Mouse (Mus musculus) ES-CJ7 (cell line): ENCODE measurements at regions not wholly inside any gene's neighbourhood (a gene's known extent, or its start where the extent isn't known, plus 50 kb on each side); places are given as distances from the start of the nearest gene placed in this dataset.
"Not testable (repeated sequence)": the region's sequence is repeated elsewhere in the genome, so short reads cannot be mapped to it uniquely, and the experiment has no call there.

Experiments used
- DNase-seq: peaks from one replicate; pipeline ENCODE4 v3.0.0; 2011; ENCODE audit warnings: low read depth, low spot score

- peak; percentile 87 for DNase-seq
Observed at GRCm38 (mm10) chr14:92622953-92623352, 1267.5 kb downstream of the Pcdh9 start.

- no peak for DNase-seq
Observed at GRCm38 (mm10) chr14:92615605-92616004, 1274.9 kb downstream of the Pcdh9 start.

GRCm38 (mm10) chr14:92593724-92594123, 1296.8 kb downstream of the Pcdh9 start:
- DNase-seq = no peak

- DNase-seq = no peak
Observed at GRCm38 (mm10) chr14:92591592-92592198, 1298.8 kb downstream of the Pcdh9 start.

GRCm38 (mm10) chr14:92588236-92588635, 1302.2 kb downstream of the Pcdh9 start:
- DNase-seq = not testable (repeated sequence)

- DNase-seq = no peak
Observed at GRCm38 (mm10) chr14:92566986-92567385, 1323.5 kb downstream of the Pcdh9 start.
